Mouse (Mus musculus) cerebellum, adult 18-20 months (tissue): Measurements from ENCODE around the gene Comt.
A peak's percentile ranks its signal among the peaks of the same experiment; 100 is the strongest.

Source experiments
- DNase-seq, 2 experiments: peaks; one replicate each; pipeline ENCODE4 v3.0.0; 2021

Comt gene

GRCm38 (mm10) chr16:18426802-18427280, at the start of gene Comt:
TSS of gene Comt (minus strand) at chr16:18426852.
- no peak for DNase-seq

GRCm38 (mm10) chr16:18474021-18474420, 47.4 kb upstream of the Comt start:
- no peak for DNase-seq

DNA sequence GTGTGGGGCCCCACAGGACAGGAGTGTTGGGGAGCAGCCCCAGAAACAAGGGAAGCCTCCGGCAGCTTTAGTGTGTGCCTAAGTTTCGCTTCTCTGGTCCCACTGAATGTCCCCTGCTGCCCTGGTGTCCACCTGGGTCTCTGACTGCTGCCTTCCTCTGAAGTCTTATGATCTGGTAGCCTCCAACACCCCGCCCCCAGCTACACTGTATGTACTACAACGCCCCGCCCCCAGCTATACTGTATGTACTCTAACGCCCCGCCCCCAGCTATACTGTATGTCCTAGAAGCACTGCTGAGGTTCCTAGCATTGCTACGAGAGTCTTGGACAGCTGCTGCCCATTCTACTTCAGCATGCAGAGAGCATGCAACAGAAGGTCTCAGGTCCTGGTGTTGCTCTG, 46.3 kb upstream of the Comt start:
- no peak for DNase-seq

DNA sequence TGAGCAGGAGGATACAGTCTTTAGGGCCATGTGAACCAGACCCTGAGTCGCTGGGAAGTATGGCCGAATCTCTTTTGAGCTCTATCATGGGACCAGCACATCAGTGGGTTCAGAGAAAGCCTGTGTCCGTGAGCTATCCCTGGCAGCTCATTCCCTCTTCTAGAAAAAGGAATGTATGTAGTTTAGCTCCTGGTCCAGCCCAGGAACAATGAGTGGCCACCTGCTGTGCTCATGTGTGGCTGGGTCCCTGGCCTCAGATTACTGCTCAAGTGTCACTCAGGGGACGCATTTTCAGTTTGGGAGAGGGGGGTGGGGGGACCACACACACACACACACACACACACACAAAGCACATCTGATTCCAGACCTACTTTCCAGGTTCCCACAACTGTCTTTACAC, 45.8 kb upstream of the Comt start:
- no peak for DNase-seq

GRCm38 (mm10) chr16:18471976-18472375, 45.3 kb upstream of the Comt start:
- DNase-seq = no peak

DNA sequence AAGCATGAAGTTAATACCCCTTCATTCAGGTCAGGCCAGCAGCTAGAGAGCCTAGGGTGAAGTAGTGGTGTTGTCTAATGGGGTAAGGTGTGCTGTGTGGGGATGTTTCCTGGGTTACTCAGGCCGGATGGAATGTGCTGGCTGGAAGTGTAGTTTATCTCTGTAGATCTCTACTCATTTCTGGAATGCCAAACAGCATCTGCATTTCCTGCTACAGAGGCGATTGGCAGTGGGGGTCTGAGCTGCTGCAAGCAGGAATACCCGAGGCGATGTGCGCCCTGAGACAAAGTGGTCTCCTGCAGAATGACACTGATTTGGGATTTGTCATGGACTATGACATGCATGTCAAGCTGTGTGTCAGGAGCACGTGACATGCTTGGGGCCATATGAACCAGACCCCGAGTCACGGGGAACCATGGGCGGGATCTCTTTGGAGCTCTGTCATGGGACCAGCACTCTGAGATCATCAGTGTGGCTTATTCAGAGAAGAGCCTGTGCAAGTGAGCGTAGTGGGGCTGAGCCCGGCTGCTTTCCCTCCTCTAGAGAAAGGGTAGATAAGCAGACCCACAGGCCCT, 44.8 kb upstream of the Comt start:
- no peak for DNase-seq

DNA sequence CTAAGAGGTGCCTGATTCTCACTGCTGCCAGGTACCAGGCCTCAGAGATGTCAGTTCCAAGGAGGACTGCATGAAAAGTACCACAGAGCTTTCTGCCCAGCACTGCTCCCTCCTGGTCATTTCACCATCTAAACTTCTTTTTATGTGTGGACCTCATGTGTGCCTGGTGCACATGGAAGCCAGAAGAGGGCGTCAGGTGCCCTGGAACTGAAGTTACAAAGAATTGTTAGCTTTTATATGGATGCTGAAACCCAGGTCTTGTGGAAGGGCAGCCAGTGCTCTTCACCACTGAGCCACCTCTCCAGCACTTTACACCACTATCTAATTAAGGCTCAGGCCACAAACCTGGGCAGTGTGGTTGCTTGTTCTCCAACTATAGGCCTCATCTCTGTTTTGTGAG, 44.2 kb upstream of the Comt start:
- no peak for DNase-seq

DNA sequence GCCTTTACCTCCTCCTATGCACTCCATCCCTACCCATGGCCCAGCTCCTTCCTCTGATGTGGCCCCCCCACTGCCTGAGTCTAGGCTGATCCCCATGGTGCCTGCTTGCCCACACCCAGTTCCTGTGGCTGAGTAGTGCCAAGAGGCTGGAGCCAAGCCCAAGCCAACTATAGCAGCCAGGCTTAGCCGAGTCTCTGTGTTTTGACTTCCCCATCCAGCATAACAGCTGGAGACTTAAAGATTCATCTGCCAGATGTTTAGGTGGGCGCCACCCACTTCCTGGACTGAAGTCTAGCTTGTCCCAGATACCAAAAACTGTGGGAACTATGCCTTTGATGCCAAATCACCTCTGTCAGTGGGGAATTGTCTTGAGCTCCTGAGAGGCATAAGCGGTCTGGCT, 37.6 kb upstream of the Comt start:
- DNase-seq = no peak

GRCm38 (mm10) chr16:18462598-18462997, 35.9 kb upstream of the Comt start:
- DNase-seq = no peak

DNA sequence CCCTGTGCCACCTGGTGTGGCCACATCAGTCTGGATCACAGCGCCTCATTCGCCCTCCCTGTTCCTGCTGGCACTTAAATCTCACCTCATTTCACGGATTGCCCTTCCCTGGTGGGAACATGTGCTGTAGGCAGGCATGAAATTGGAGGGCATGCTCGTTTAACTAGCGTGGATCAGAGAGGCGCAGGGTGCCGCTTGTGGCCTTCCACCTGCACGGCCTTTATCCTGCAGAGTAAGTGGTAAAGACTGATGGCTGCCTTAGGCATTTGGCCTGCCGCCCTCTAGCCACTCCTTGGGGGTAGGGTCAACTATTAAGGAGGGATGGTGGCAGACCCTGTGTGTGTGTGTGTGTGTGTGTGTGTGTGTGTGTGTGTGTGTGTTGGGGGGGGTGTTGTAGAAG, 35.4 kb upstream of the Comt start:
- DNase-seq = no peak

DNA sequence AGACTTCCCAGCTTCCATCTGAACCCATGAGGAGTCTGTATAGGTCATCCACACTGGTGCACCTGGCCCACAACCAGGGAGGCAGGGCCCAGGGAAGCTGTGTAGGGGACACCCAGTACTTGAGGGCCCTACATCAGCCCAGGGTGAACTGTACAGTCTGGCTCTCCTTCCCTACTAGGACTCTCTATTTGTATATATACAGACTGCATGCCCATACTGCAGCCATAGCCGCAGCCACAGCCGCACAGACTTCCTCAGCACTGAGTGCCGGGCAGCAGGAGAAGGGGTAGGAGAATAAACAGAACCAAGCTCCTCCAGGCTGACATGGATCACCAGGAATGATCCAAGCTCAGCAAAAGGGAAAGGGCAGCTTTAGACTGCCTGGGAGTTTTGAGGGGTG, 34.2 kb upstream of the Comt start:
- DNase-seq = no peak

DNA sequence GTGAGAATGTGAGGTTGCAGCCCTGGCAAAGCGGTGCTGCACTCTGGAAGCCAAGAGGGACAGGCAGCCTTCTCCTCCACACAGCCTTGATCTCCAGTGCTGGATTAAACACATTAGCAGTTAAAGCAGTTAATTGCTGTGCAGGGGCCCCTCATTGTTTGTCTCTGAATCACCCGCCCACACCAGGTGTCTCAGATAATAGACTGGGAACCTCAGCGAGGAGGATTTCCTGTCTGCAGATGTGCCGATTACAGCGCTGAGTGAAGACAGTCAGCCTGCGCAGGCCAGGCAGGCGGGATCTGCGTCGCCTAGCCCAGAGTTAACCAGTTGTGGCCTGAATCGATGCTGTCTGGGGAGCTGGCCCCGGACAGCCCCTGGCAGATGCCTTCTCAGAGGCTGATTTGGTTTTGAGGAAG, 33.3 kb upstream of the Comt start:
- no peak for DNase-seq

DNA sequence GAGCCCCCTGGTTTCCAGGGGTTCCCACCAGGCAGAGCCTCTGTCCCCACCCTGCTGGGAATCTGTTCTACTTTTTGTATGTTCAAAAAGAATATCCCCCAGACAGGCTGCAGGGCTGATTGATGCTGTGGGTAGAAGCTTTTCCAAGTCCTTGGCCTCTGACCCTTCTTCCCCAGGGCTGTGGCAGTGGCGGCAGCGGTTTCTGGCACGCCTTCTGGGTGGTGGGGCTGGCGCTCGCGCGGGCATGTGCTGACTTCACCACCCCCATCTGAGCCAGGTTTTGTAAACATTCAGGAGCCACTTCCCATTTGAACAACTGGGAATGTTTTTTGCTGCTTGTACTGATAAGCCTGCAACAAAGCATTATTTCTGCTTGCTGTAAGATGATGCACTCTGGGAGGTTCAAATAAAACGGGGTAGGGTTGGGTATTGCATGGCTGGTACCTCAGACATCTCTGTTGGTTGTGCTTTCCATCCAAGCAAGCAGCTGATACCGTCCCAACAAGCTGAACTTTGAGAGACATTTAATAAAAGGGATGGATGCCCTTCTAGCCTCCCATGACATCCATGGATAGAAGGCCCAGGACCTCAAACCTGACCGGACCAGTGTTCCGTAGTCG, 32.8 kb upstream of the Comt start:
- DNase-seq = no peak

- DNase-seq = no peak
Measured at GRCm38 (mm10) chr16:18458661-18459060, 32.0 kb upstream of the Comt start.

DNA sequence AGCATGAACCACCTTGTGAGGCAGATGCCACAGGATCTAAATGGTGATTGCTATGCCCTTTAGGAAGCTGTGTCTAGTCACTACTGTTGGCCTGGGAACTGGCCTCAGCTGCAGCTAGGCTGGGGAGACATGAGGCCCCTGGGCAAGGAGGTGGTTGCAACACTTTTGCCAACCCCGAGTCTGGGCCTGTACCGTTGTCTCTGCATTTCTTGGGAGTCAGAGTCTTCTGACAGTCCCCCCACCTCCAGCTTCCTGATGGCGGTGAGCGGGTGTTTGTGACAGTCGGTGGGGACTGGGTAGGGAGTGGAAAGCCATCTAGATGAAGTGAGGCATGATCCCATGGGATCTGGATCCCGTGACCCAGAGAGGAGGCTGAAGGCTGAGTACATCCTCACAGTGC, 28.8 kb upstream of the Comt start:
- no peak for DNase-seq

GRCm38 (mm10) chr16:18453846-18454245, 27.2 kb upstream of the Comt start:
- no peak for DNase-seq

GRCm38 (mm10) chr16:18452361-18452862, 25.8 kb upstream of the Comt start:
- DNase-seq = peak; percentile 47 to 50

DNA sequence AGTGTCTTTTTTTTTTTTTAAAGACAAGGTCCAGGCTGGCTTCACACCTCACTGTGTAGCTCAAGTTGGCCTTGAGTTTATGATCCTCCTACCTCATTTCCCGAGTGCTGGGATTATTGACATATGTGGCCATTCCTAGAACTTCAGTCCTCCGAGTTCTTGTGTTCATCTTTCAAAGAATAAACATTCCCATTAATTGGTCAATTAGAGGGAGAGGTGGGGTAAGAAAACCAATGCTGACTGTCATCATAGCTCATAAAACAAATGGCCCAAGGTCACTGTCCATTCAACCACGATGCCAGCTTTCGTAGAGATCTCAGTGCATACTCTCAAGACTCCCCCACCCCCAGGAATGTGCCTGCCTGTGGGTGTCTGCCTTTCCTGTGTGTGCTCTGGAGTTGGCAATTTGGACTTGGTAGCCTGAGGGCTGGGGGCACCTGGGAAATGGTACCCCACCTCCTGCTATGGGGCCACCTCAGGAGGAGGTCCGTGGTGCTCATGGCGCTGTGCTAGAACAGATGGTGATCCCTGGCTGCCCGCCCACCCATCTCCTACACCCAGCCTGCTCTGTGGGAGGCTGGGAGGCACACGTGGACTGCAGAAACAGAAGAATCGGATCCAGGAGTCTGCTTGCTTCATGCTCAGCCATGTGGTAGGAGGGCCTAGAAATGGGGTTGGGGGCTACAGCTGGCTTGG, 25.0 kb upstream of the Comt start:
- DNase-seq = peak; percentile 66 to 75

- no peak for DNase-seq
Measured at GRCm38 (mm10) chr16:18449005-18449404, 22.4 kb upstream of the Comt start.

GRCm38 (mm10) chr16:18448104-18448503, 21.5 kb upstream of the Comt start:
- DNase-seq = no peak

GRCm38 (mm10) chr16:18447243-18447642, 20.6 kb upstream of the Comt start:
- no peak for DNase-seq

DNA sequence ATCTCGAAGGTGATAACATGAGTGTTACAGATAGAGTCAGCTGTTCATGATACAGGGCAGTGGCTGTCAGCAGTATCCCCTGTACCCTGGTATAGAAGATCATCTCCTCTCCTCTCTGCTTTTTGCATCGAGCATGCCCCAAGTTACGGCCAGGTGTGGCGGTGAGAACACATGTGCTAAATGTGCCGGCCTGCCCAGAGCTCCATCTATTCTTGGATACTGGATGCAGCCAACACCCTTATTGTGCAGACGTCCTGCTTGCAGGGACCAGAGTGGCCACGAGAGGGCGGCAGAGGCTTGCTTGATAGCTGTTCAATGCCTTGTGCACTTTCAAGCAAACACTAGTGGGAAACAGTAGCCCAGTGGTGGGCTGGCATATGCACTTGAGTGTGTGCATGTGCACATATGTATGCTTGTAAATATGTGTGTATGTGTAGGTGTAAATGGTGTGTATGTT, 16.8 kb upstream of the Comt start:
- peak; percentile 94 to 98 for DNase-seq

GRCm38 (mm10) chr16:18436128-18436527, 9.5 kb upstream of the Comt start:
- no peak for DNase-seq

- DNase-seq = no peak
Measured at GRCm38 (mm10) chr16:18433341-18433920, 6.8 kb upstream of the Comt start.
